Mouse (Mus musculus): ENCODE data around the gene Gm340. TPM values are rescaled to one million over a fixed set of nuclear protein-coding genes. Genes with fewer than 3 reads are reported as not detected.

Gene Gm340
- polyA plus RNA-seq, 1 experiment from 2014 or later = 2.2 TPM

DNA sequence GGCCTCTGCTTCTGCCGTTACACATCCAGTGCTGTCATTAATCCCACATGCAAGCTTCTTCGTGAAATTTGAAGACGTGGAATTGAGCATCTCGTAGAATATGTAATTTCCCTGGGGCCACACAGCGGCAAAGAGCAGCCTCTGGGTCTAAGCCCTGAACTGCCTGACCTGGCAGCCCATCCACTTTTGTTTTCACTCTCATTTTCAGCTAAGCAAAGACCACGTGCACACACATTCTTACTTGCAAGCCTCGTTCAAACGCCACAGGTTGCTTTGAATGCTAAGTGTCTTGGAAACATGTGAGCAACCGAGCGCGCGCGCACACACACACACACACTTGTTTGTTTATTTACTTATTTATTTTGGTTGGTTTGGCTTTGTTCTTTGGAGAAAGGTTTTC lies 34.9 kb downstream of the Gm340 start:
- Histone ChIP-seq H3K9me3 (no peaks in the 10 kb centered on the region), H3K4me3 (no peak overlapping the region), H3K4me1 (peaks cover 29% of the 10 kb centered on the region), H3K27me3 (peaks cover 22% of the 10 kb centered on the region), H3K27ac (no peak overlapping the region), H3K9ac (no peak overlapping the region), H3K36me3 (no peaks in the 10 kb centered on the region), H3K4me2 (replicated peaks) (no peak overlapping the region)
- ATAC-seq (ENCODE audit: low FRiP score, low read depth) = no peak
- WGBS = 59% methylated on average over 13 of the region's 13 CpGs

DNA sequence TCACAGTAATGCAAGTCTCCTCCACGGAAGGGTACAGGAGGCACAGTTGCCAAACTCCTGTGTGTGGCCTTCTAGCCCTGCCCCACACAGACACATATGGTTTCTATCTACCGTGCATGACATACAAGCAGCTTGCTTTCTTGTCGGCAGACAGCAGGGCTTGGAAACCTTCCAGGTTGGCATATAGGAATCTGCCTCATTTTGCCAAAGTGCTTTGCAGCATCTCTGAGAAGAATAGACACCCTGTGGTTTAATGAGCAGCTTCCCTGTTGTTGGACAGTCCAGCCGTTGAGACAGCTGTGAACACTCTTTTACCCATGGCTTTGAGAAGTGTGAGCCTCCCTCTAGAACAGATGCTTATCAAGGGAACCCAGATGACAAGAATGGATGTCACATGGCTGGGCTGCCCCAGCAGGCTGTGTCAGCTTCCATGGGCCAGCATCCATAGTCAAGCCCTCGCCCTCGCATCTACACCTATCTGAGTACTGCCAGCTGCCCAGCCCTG lies 36.0 kb downstream of the Gm340 start:
- H3K36me3 ChIP-seq = no peaks in the 10 kb centered on the region
- ATAC-seq (ENCODE audit: low FRiP score, low read depth) = peak; percentile 60; the same call in 1 of the 2 replicates
- 0 out of 2 replicates have a peak overlapping the region, but pooled peaks have one; percentile 2 for H3K4me2 ChIP-seq (replicated peaks)
- H3K27me3 ChIP-seq = peaks cover 22% of the 10 kb centered on the region
- no peaks in the 10 kb centered on the region for H3K9me3 ChIP-seq
- 31% methylated on average over 6 of the region's 6 CpGs for WGBS
- H3K4me1 ChIP-seq = peaks cover 27% of the 10 kb centered on the region
- H3K9ac ChIP-seq = no peak overlapping the region
- H3K27ac ChIP-seq = no peak overlapping the region
- no peak overlapping the region for H3K4me3 ChIP-seq

DNA sequence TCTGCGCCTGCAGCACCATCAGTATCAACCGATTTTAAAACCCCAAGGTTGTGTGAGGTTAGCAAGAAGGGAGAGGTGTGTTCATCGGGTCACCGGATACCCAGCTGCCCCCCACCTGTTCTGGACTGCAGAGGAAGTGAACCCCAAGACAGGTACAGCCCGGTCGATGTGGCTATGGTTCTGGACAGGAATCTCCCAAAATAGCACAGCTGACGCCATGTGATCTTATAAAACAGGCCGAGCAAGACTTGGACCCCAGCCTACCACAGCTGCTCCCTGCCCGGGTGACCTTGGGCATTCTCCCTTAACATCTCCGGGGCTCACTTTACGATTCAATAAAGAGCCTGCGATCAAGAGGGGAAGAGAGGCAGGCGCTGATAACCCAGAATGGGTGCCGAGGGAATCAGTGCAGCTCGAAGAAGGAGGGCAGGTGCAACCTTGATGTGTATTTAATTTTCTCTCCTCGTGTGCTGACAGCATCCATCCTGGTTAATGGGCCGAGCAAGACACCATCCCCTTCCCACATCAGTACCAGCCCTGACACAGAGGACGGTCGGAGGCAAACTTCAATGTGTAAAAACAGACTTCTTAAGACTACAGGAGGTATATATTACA lies 36.7 kb downstream of the Gm340 start:
- Histone ChIP-seq H3K4me2 (replicated peaks) (0 out of 2 replicates have a peak overlapping the region, but pooled peaks have one; percentile 2), H3K27me3 (peaks cover 21% of the 10 kb centered on the region), H3K9me3 (no peaks in the 10 kb centered on the region), H3K36me3 (no peaks in the 10 kb centered on the region), H3K4me1 (peaks cover 24% of the 10 kb centered on the region), H3K4me3 (no peak overlapping the region), H3K27ac (no peak overlapping the region; the same call in 1 of the 2 replicates), H3K9ac (no peak overlapping the region)
- 34% methylated on average over 19 of the region's 19 CpGs for WGBS
- ATAC-seq (ENCODE audit: low FRiP score, low read depth) = 0 out of 2 replicates have a peak, but pooled peaks have one; percentile 37

DNA sequence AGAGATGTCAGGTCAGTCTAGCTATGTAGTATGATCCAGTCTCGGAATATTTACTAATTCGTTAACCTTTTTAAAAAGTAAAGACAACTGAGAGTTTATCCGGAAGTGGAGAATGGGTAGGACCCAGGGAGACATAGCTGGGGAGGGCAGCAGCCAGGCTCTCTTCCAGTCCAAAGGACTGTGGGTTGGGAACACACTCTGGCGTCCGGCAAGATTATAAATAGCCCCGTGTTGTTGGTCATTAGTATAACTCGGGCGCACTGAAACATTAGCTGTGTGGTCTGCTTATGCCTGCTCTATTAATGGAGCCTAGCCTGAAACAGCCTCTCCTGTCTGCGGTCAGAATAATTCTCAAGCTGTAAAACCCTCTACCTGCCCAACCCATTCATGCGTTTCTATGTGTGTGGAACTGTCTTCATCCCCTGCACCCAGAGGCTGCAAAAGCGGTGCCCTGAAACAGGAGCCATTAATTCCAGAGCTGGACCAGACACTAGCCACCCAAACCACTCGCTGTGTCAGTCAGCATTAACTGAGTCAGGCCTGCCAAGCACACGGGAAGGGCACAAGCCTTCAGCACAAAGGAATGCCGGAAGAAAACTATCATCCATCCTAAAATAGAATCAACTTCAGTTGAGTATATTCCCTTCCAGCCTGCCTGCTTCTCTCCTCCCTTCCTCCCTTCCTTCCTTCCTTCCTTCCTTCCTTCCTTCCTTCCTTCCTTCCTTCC lies 38.4 kb downstream of the Gm340 start:
- no peak overlapping the region for H3K27ac ChIP-seq
- no peaks in the 10 kb centered on the region for H3K36me3 ChIP-seq
- peaks cover 24% of the 10 kb centered on the region for H3K4me1 ChIP-seq
- no peak for ATAC-seq (ENCODE audit: low FRiP score, low read depth)
- H3K4me2 ChIP-seq (replicated peaks) = no peak overlapping the region
- no peak overlapping the region for H3K4me3 ChIP-seq
- WGBS = 71% methylated on average over 14 of the region's 14 CpGs
- H3K27me3 ChIP-seq = peaks cover 10% of the 10 kb centered on the region; the same call in 1 of the 2 replicates
- H3K9me3 ChIP-seq = 0 out of 2 replicates have a peak, but pooled peaks cover 3% of the 10 kb centered on the region
- H3K9ac ChIP-seq = no peak overlapping the region

DNA sequence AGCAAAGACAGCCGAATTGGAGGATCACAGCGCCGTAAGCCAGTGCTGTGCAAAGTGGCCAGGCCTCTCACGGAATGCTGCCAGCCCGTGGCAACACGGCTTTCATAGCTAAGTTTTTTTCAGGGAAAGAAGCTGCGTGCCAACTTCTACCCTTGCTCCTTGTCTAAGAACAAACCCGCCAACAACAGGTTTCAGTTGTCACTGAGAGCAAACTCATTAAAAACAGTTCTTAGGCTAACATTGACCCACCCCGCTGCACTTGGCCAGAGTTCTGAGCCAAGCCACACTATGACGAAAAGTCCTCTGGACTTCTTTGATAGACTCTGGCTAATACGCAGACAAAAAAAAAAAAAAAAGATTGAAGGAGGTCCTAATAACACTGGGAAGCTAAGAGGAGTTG lies 46.8 kb downstream of the Gm340 start:
- Histone ChIP-seq H3K9ac (no peak overlapping the region), H3K4me3 (no peak overlapping the region), H3K36me3 (no peaks in the 10 kb centered on the region), H3K9me3 (0 out of 2 replicates have a peak, but pooled peaks cover 3% of the 10 kb centered on the region), H3K4me1 (no peaks in the 10 kb centered on the region), H3K4me2 (replicated peaks) (no peak overlapping the region), H3K27me3 (0 out of 2 replicates have a peak, but pooled peaks cover 7% of the 10 kb centered on the region), H3K27ac (no peak overlapping the region)
- WGBS = 86% methylated on average over 11 of the region's 11 CpGs
- no peak for ATAC-seq (ENCODE audit: low FRiP score, low read depth)

DNA sequence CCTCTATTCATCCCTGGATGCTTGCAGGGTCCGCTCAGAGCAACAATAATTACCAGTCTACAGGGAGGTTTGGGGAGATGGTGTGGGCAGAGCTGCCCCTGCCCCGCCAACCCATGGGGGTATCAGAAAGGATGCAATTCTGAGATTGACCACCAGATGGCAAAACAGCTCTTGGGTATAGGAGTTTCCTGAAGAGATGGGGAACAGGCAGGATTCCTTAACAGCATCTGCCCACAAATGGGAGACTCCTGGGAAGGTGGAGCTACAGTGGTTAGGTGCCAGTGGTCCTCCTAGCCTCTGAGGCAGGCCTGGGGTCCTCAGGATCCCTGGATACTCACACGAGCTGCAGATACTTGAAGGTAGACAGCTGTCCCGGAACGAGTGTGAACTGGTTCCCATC lies 47.4 kb downstream of the Gm340 start:
- 0 out of 2 replicates have a peak, but pooled peaks cover 3% of the 10 kb centered on the region for H3K9me3 ChIP-seq
- no peak overlapping the region for H3K4me3 ChIP-seq
- H3K27ac ChIP-seq = no peak overlapping the region
- ATAC-seq (ENCODE audit: low FRiP score, low read depth) = no peak
- H3K27me3 ChIP-seq = 0 out of 2 replicates have a peak, but pooled peaks cover 9% of the 10 kb centered on the region
- H3K4me1 ChIP-seq = no peaks in the 10 kb centered on the region
- no peaks in the 10 kb centered on the region for H3K36me3 ChIP-seq
- no peak overlapping the region for H3K4me2 ChIP-seq (replicated peaks)
- WGBS = 39% methylated on average over 5 of the region's 5 CpGs
- H3K9ac ChIP-seq = no peak overlapping the region

DNA sequence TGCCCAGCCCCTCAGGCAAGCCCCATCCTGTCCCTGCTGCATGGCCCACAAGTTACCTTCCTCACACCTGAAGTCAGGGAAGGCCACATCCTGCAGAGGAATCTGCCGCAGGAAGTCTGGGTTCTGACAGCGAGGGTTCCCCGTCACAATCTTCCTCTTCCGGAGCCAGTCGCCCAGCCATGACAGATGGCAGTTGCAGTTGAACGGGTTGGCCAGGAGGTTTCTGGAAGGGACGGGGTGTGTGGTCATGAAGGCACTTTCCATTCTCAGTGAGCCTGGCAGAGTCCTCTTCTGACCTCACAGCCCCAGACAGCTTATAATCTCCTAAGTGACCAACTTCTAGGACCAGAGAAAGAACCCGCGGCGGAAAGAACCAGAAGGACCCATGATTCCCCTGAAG lies 51.9 kb downstream of the Gm340 start:
- Histone ChIP-seq H3K4me1 (no peaks in the 10 kb centered on the region), H3K4me3 (no peak overlapping the region), H3K27me3 (0 out of 2 replicates have a peak, but pooled peaks cover 9% of the 10 kb centered on the region), H3K9me3 (no peaks in the 10 kb centered on the region), H3K27ac (no peak overlapping the region), H3K9ac (no peak overlapping the region), H3K36me3 (no peaks in the 10 kb centered on the region), H3K4me2 (replicated peaks) (no peak overlapping the region)
- no peak for ATAC-seq (ENCODE audit: low FRiP score, low read depth)
- 82% methylated on average over 10 of the region's 10 CpGs for WGBS

DNA sequence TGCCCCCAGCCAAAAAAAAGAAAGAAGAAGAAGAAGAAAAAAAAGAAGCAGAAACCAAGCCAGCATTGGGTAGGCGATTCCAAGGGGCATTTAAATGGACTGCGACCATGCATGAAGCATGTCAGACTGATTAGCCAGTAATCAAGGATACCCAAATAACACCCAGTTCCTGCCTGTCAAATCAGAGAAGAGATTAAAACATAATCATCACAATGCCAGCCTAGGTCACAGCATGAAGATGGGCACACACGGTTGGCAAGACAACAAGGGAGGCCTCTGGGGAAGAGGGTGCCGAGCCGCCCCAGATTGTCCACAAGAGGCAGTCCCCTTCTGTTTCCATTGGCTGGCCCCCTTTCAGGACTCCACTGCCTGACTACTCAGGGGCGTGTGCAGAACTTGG lies 52.8 kb downstream of the Gm340 start:
- Histone ChIP-seq H3K9me3 (no peaks in the 10 kb centered on the region), H3K4me2 (replicated peaks) (no peak overlapping the region), H3K9ac (no peak overlapping the region), H3K36me3 (no peaks in the 10 kb centered on the region), H3K27me3 (peaks cover 13% of the 10 kb centered on the region; the same call in 1 of the 2 replicates), H3K27ac (no peak overlapping the region), H3K4me3 (no peak overlapping the region), H3K4me1 (no peaks in the 10 kb centered on the region)
- no peak for ATAC-seq (ENCODE audit: low FRiP score, low read depth)
- WGBS = 76% methylated on average over 6 of the region's 6 CpGs

Small RNA genes within 50 kb of the gene (microRNA-seq; reads per million reads assigned to microRNA genes)
- gene Mir8091 = not detected

Other genes with a start within 250 kb of the Gm340 start
- gene Pik3ap1, start 197.3 kb upstream of the Gm340 start, polyA plus RNA-seq (2015; fragmentation: Nextera tagmentation; extraction: Ambion mirVana) = 1.9 TPM in 2 replicates
- gene Lcor, start 99.7 kb upstream of the Gm340 start, polyA plus RNA-seq (2015; fragmentation: Nextera tagmentation; extraction: Ambion mirVana) = 10.0 and 10.5 TPM in 2 replicates
- 0.29 and 0.32 TPM in 2 replicates for gene Slit1, start 161.3 kb downstream of the Gm340 start, polyA plus RNA-seq (2015; fragmentation: Nextera tagmentation; extraction: Ambion mirVana)
- 21.6 and 23.1 TPM in 2 replicates for gene Arhgap19, start 219.7 kb downstream of the Gm340 start, polyA plus RNA-seq (2015; fragmentation: Nextera tagmentation; extraction: Ambion mirVana)
- gene Frat1, start 247.6 kb downstream of the Gm340 start, polyA plus RNA-seq (2015; fragmentation: Nextera tagmentation; extraction: Ambion mirVana) = 6.0 and 6.1 TPM in 2 replicates

All from limb, embryonic 13.5 days (tissue).